Mouse (Mus musculus) embryonic facial prominence, embryonic 12.5 days (tissue): ENCODE measurements around the gene Pcsk2. TPM values are rescaled to one million over a fixed set of nuclear protein-coding genes. Genes with fewer than 3 reads are reported as not detected.

Source experiments
- ATAC-seq: fragments of 200-750 bp; cut with Nextera tagmentation; 2 replicates; pipeline ENCODE4 v1.8.0; 2017; ENCODE audit not compliant: insufficient number of reproducible peaks, insufficient read depth, low FRiP score, low TSS enrichment
- H3K27ac ChIP-seq: fragments of 300-500 bp; sonication (generic); 2 replicates; pipeline ENCODE4 v1.5.1; 2016; ENCODE audit warnings: mild to moderate bottlenecking
- H3K27me3 ChIP-seq: fragments of 300-500 bp; sonication (generic); 2 replicates; pipeline ENCODE4 v1.6.1; 2016; ENCODE audit warnings: mild to moderate bottlenecking, moderate library complexity
- H3K36me3 ChIP-seq: fragments of 300-500 bp; sonication (generic); 2 replicates; pipeline ENCODE4 v1.6.1; 2016; ENCODE audit warnings: mild to moderate bottlenecking
- H3K4me1 ChIP-seq: fragments of 300-500 bp; sonication (generic); 2 replicates; pipeline ENCODE4 v1.6.1; 2016
- H3K4me2 ChIP-seq: fragments of 300-500 bp; sonication (generic); replicated peaks from 2 replicates; pipeline ENCODE4 v1.6.1; 2016; ENCODE audit warnings: mild to moderate bottlenecking, moderate library complexity
- H3K4me3 ChIP-seq: fragments of 300-500 bp; sonication (generic); 2 replicates; pipeline ENCODE4 v1.5.1; 2016; ENCODE audit warnings: mild to moderate bottlenecking
- H3K9ac ChIP-seq: fragments of 300-500 bp; sonication (generic); 2 replicates; pipeline ENCODE4 v1.6.1; 2016; ENCODE audit warnings: mild to moderate bottlenecking, moderate library complexity
- H3K9me3 ChIP-seq: fragments of 300-500 bp; sonication (generic); 2 replicates; pipeline ENCODE4 v1.6.1; 2016; ENCODE audit warnings: mild to moderate bottlenecking, moderate library complexity
- WGBS: fragments of 180-500 bp; shearing (Covaris S2); methylation state at CpG from one replicate; pipeline ENCODE4 v1.1.7; 2016; 5-methylcytosine and 5-hydroxymethylcytosine counted together
- polyA plus RNA-seq: library from polyadenylated mRNA; unstranded; fragments of >200 nt; fragmentation: Nextera tagmentation; extraction: Ambion mirVana; gene quantifications from 2 replicates; pipeline ENCODE4 v1.2.1, GENCODE M21; 2016

Gene Pcsk2
- polyA plus RNA-seq, 1 experiment from 2014 or later: 1.3 TPM

DNA sequence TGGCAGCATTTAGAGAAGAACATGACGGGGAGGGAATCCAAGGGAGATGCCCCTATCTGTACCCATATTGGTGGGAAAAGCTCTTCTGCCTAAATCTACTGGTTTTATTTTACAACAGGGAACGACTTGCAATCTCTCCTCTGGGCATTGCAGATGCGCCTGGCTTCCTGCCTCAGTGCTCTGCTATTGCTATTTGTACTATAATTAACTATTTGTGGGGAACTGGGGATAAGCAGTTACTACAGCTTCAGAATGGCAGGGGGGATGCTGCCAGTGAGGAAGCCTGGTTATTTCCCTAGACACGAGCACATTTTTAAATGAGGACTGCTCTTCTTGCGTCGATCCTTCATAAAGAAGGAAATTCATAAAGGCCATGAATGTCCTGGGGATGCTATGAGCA is 39.4 kb downstream of the Pcsk2 start:
- Histone ChIP-seq H3K36me3 (no peaks in the 10 kb centered on the region), H3K9me3 (no peaks in the 10 kb centered on the region), H3K4me2 (no peak overlapping the region), H3K4me3 (no peak overlapping the region), H3K27ac (no peak overlapping the region), H3K4me1 (no peaks in the 10 kb centered on the region), H3K27me3 (no peaks in the 10 kb centered on the region), H3K9ac (no peak overlapping the region)
- no peak for ATAC-seq
- WGBS: 80% methylated on average over 6 of the region's 6 CpGs

DNA sequence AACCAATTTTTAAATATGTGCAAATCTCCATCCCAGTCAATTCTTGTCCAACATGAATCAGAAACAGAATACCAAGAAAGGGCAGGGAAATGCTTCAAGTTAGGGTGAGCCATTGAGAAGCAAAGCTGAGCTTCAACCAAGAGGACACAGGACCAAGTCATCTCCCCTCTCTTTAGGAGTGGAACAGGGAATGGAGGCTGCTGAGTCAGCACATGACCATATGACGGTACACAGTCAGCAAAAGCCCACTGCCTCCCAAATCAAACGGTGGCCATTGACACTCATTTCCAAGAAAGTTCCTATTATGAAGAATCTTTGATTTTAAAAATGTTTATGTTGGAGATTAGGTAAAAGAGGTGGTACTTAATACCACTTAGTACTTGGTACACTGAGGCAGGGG is 44.4 kb downstream of the Pcsk2 start:
- Histone ChIP-seq H3K4me1 (no peaks in the 10 kb centered on the region), H3K36me3 (no peaks in the 10 kb centered on the region), H3K4me3 (no peak overlapping the region), H3K9ac (no peak overlapping the region), H3K4me2 (no peak overlapping the region), H3K9me3 (no peaks in the 10 kb centered on the region), H3K27ac (no peak overlapping the region), H3K27me3 (no peaks in the 10 kb centered on the region)
- 94% methylated on average over 2 of the region's 2 CpGs for WGBS
- no peak for ATAC-seq

GRCm38 (mm10) chr2:143603071-143603470 is 57.1 kb downstream of the Pcsk2 start:
- no peak overlapping the region for H3K4me3 ChIP-seq
- H3K9ac ChIP-seq: no peak overlapping the region
- H3K9me3 ChIP-seq: no peaks in the 10 kb centered on the region
- no peaks in the 10 kb centered on the region for H3K27me3 ChIP-seq
- H3K4me2 ChIP-seq: no peak overlapping the region
- H3K36me3 ChIP-seq: no peaks in the 10 kb centered on the region
- no peak for ATAC-seq
- H3K27ac ChIP-seq: no peak overlapping the region
- WGBS: 63% methylated on average over 3 of the region's 3 CpGs
- no peaks in the 10 kb centered on the region for H3K4me1 ChIP-seq

DNA sequence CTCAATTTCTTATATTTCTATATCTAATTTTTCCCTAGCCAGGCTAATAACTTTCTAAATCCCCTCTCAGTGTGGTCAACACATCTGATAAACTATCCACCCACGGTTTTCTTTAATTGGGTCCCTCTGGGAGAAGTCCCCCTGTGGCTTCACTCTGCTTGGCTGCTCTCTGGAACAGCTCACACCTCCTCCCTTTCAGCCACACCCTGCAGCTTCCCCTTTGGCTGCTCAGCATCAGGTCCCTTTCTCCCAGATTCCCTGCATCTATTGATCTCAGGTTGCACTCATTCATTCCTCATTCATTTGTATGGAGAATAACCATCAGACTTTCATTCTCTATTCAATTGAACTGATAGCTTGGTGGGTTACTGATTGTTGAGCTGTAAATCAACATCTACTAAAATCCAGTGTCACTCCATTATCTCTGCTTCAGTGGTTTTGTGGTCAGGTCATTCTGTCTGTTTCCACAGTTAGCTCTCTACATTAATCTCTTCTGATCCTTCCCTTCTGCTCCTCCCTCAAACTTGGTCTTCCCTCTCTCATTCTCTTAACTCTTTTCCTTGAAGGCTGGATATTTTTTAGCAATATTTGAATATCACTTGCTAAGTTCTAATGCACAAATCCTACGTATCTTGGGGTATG is 58.0 kb downstream of the Pcsk2 start:
- Histone ChIP-seq H3K9me3 (no peaks in the 10 kb centered on the region), H3K4me3 (no peak overlapping the region), H3K9ac (no peak overlapping the region), H3K4me2 (no peak overlapping the region), H3K36me3 (no peaks in the 10 kb centered on the region), H3K4me1 (no peaks in the 10 kb centered on the region), H3K27ac (no peak overlapping the region), H3K27me3 (no peaks in the 10 kb centered on the region)
- 46% methylated on average over 2 of the region's 2 CpGs for WGBS
- no peak for ATAC-seq

DNA sequence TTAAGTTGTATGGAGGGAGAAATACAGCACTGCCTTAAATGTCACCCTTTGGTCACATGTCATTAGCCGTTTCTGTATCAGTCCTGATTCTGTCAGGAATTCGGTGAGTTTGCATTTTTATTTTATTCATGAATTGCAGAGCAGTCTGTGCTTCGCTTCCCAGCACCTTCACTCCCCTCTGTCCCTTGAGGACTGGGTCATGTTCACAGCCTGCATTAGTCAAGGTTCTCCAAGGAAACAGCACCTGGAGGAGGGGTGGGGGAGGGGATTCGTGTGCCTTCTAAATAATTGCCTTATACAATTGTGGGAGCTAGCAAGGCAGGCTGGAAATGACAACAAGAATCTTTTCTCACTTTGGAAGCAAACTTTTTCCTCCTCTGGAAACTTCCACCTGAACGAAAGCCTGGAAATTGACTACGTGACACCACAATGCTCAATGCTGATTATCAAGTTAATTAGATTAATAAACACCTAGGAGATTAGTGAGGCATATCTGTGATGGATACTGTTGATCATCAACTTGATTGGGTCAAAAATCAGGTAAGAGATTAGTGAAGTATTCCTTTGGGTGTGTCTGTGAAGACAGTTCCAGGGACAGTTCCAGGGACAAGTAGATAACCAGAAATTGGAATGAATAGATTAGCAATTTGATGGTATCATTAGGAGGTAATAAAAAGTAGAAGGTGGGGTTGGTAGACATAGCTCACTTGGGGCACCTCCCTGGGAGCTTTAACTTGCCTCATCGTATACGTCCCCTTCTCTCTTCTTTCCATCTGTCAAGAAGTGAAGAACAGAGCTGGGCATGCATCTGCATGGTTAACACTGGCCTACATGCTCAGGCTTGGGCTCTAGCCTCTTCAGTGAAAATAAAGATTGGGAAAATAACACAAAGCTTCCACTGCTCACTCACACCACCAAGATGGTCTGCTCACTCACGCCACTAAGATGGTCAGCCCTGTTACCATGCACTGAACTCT is 64.7 kb downstream of the Pcsk2 start:
- ATAC-seq: no peak
- WGBS: 70% methylated on average over 9 of the region's 9 CpGs
- H3K27me3 ChIP-seq: no peaks in the 10 kb centered on the region
- no peak overlapping the region for H3K9ac ChIP-seq
- H3K36me3 ChIP-seq: no peaks in the 10 kb centered on the region
- H3K27ac ChIP-seq: no peak overlapping the region
- H3K4me3 ChIP-seq: no peak overlapping the region
- no peaks in the 10 kb centered on the region for H3K9me3 ChIP-seq
- no peaks in the 10 kb centered on the region for H3K4me1 ChIP-seq
- H3K4me2 ChIP-seq: no peak overlapping the region

GRCm38 (mm10) chr2:143613466-143613865 is 67.5 kb downstream of the Pcsk2 start:
- Histone ChIP-seq H3K4me2 (no peak overlapping the region), H3K36me3 (no peaks in the 10 kb centered on the region), H3K4me3 (no peak overlapping the region), H3K9me3 (no peaks in the 10 kb centered on the region), H3K27ac (no peak overlapping the region), H3K4me1 (no peaks in the 10 kb centered on the region), H3K27me3 (no peaks in the 10 kb centered on the region), H3K9ac (no peak overlapping the region)
- no peak for ATAC-seq
- 78% methylated on average over 3 of the region's 3 CpGs for WGBS

GRCm38 (mm10) chr2:143614775-143615174 is 68.8 kb downstream of the Pcsk2 start:
- Histone ChIP-seq H3K4me2 (no peak overlapping the region), H3K9me3 (no peaks in the 10 kb centered on the region), H3K4me1 (no peaks in the 10 kb centered on the region), H3K27ac (no peak overlapping the region), H3K9ac (no peak overlapping the region), H3K27me3 (no peaks in the 10 kb centered on the region), H3K36me3 (no peaks in the 10 kb centered on the region), H3K4me3 (no peak overlapping the region)
- 66% methylated on average over 5 of the region's 5 CpGs for whole genome bisulfite sequencing
- no peak for ATAC-seq

DNA sequence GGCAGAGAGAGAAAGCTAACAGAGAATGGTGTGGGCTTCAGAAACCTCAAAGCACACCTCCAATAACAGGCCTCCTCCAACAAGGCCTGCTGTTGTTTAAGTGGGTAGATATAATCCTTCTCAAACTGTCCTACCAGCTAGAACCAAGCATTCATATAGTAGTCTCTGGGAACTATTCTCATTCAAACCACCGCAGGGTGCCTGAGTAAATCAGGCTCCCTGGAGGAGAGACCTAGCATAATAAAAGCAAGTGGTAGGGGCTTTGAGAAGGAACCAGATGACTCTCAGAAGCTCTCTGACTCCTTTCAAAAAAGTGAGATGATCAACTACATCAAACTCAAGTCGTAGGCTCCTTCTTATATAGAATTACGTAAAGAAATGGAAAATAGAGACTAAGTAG is 75.0 kb downstream of the Pcsk2 start:
- no peak for ATAC-seq
- 31% methylated on average over 3 of the region's 3 CpGs for WGBS
- no peaks in the 10 kb centered on the region for H3K36me3 ChIP-seq
- H3K27ac ChIP-seq: no peak overlapping the region
- no peaks in the 10 kb centered on the region for H3K9me3 ChIP-seq
- no peak overlapping the region for H3K4me3 ChIP-seq
- H3K4me1 ChIP-seq: no peaks in the 10 kb centered on the region
- H3K27me3 ChIP-seq: no peaks in the 10 kb centered on the region
- no peak overlapping the region for H3K9ac ChIP-seq
- no peak overlapping the region for H3K4me2 ChIP-seq

- no peak for ATAC-seq
- H3K9me3 ChIP-seq: no peaks in the 10 kb centered on the region
- no peaks in the 10 kb centered on the region for H3K36me3 ChIP-seq
- H3K27ac ChIP-seq: no peak overlapping the region
- H3K4me2 ChIP-seq: no peak overlapping the region
- H3K4me1 ChIP-seq: no peaks in the 10 kb centered on the region
- H3K27me3 ChIP-seq: no peaks in the 10 kb centered on the region
- WGBS: 72% methylated on average over 3 of the region's 3 CpGs
- no peak overlapping the region for H3K9ac ChIP-seq
- no peak overlapping the region for H3K4me3 ChIP-seq
Observed at GRCm38 (mm10) chr2:143623916-143624315, 78.0 kb downstream of the Pcsk2 start.

DNA sequence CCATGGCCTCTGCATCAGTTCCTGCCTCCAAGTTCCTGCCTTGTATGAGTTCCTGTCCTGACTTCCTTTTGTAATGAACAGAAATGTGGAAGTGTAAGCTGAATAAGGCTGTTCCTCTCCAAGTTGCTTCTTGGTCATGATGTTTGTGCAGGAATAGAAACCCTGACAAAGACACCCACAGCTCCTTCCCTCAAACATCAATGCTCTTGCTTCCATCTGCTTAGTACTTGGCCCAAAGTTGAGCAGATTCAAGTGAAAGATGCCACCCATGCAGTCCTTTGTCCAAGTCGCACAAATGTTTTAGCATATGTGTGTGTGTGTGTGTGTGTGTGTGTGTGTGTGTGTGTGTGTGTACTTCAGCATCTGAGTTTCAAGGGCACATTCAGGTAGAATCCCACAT is 97.3 kb downstream of the Pcsk2 start:
- no peak overlapping the region for H3K9ac ChIP-seq
- ATAC-seq: no peak
- no peak overlapping the region for H3K4me2 ChIP-seq
- no peak overlapping the region for H3K27ac ChIP-seq
- H3K4me3 ChIP-seq: no peak overlapping the region
- H3K4me1 ChIP-seq: no peaks in the 10 kb centered on the region
- H3K9me3 ChIP-seq: no peaks in the 10 kb centered on the region
- no peaks in the 10 kb centered on the region for H3K36me3 ChIP-seq
- WGBS: 100% methylated on average over 1 of the region's 1 CpGs
- no peaks in the 10 kb centered on the region for H3K27me3 ChIP-seq

DNA sequence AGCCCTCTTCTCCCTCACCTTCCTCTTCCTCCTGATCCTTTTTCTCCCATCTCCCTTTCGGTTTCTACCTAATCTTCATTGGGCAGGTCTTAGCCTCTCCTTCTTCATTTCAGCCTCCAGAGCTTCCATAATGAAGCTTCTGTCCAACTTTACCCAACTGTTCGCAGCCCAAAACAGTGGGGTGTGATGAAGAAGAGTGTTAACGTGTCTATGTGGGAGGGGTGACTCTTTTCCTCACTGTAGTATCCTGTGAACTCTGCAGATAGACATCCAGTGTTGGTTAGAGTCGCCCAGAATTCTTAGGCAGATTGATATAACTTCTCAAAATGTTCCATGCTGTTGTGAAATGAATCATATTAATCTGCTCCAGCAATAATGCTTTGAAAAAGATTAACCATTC is 98.4 kb downstream of the Pcsk2 start:
- no peaks in the 10 kb centered on the region for H3K4me1 ChIP-seq
- H3K4me3 ChIP-seq: no peak overlapping the region
- no peak for ATAC-seq
- H3K4me2 ChIP-seq: no peak overlapping the region
- no peak overlapping the region for H3K9ac ChIP-seq
- H3K9me3 ChIP-seq: no peaks in the 10 kb centered on the region
- 76% methylated on average over 4 of the region's 4 CpGs for WGBS
- H3K27ac ChIP-seq: no peak overlapping the region
- no peaks in the 10 kb centered on the region for H3K27me3 ChIP-seq
- H3K36me3 ChIP-seq: no peaks in the 10 kb centered on the region

DNA sequence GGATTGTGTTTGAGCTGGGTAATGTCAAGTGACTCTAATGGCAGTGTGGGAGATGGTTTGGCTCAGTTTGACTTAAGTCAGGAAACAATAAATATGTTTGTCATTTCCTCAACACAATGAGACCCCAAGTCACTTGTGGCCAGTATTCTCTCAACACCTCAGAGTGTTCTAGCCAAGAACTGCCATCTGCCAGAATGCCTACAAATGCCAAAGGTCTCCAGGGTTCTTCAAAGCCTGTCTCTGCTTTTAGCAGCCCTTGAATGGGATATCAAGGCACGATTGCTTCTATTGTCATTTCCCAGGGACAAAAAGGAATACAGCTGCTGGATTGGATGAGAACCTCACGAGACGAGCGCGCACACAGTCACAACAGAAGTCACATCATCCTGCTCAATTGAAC is 100.0 kb downstream of the Pcsk2 start:
- Histone ChIP-seq H3K4me1 (no peaks in the 10 kb centered on the region), H3K4me3 (no peak overlapping the region), H3K27ac (no peak overlapping the region), H3K27me3 (no peaks in the 10 kb centered on the region), H3K9me3 (no peaks in the 10 kb centered on the region), H3K9ac (no peak overlapping the region), H3K36me3 (no peaks in the 10 kb centered on the region), H3K4me2 (no peak overlapping the region)
- no peak for ATAC-seq
- WGBS: 84% methylated on average over 5 of the region's 5 CpGs
